Mouse (Mus musculus): ENCODE results near the gene Hs3st3b1. TPM values are rescaled to one million over a fixed set of nuclear protein-coding genes. Genes with fewer than 3 reads are reported as not detected.
A peak's percentile ranks its signal among the peaks of the same experiment; 100 is the strongest.

The Hs3st3b1 gene
- 4.2 and 5.3 TPM in 2 replicates for polyA plus RNA-seq (2014; fragmentation: Nextera tagmentation; extraction: Ambion mirVana)

GRCm38 (mm10) chr11:63922091-63922621, at the start of gene Hs3st3b1:
TSS of gene Hs3st3b1 (minus strand) at chr11:63922290.
- Histone ChIP-seq H3K27me3 (ENCODE audit: control insufficient read depth, insufficient read depth, low read length) (peaks cover 60% of the 10 kb centered on the region), H3K4me1 (ENCODE audit: control insufficient read depth, insufficient read depth, low read length) (peaks cover 19% of the 10 kb centered on the region), H3K4me2 (peak within 1 kb of the TSS; percentile 92), H3K9me3 (replicated peaks; ENCODE audit: control insufficient read depth, low read length) (no peaks in the 10 kb centered on the region), H3K27ac (ENCODE audit: low read depth, low read length) (no peak within 1 kb of the TSS), H3K36me3 (ENCODE audit: control insufficient read depth, insufficient read depth, low read length) (no peaks in the 10 kb centered on the region), H3K9ac (ENCODE audit: low read depth, low read length) (peak within 1 kb of the TSS; percentile 72), H3K4me3 (ENCODE audit: low read depth, low read length) (peak within 1 kb of the TSS; percentile 62)
- ATAC-seq (replicated peaks; ENCODE audit: insufficient number of reproducible peaks, low FRiP score, low TSS enrichment), result peak; percentile 88
- 0% methylated on average over 43 of the region's 43 CpGs for WGBS (ENCODE audit: insufficient replicate concordance)

GRCm38 (mm10) chr11:63971462-63971861, 49.4 kb upstream of the Hs3st3b1 start:
- no peaks in the 10 kb centered on the region for H3K27me3 ChIP-seq (ENCODE audit: control insufficient read depth, insufficient read depth, low read length)
- H3K36me3 ChIP-seq (ENCODE audit: control insufficient read depth, insufficient read depth, low read length), result no peaks in the 10 kb centered on the region; the same call in 1 of the 2 replicates
- H3K27ac ChIP-seq (ENCODE audit: low read depth, low read length), result no peak overlapping the region
- ATAC-seq (replicated peaks; ENCODE audit: insufficient number of reproducible peaks, low FRiP score, low TSS enrichment), result no peak
- H3K4me2 ChIP-seq, result no peak overlapping the region
- 91% methylated on average over 9 of the region's 9 CpGs for WGBS (ENCODE audit: insufficient replicate concordance)
- H3K9ac ChIP-seq (ENCODE audit: low read depth, low read length), result no peak overlapping the region
- no peak overlapping the region for H3K4me3 ChIP-seq (ENCODE audit: low read depth, low read length)
- peaks cover 8% of the 10 kb centered on the region; the same call in 1 of the 2 replicates for H3K4me1 ChIP-seq (ENCODE audit: control insufficient read depth, insufficient read depth, low read length)
- H3K9me3 ChIP-seq (replicated peaks; ENCODE audit: control insufficient read depth, low read length), result no peaks in the 10 kb centered on the region

GRCm38 (mm10) chr11:63970818-63971217, 48.7 kb upstream of the Hs3st3b1 start:
- WGBS (ENCODE audit: insufficient replicate concordance), result 87% methylated on average over 6 of the region's 6 CpGs
- no peaks in the 10 kb centered on the region; the same call in 1 of the 2 replicates for H3K36me3 ChIP-seq (ENCODE audit: control insufficient read depth, insufficient read depth, low read length)
- no peak overlapping the region for H3K9ac ChIP-seq (ENCODE audit: low read depth, low read length)
- no peak for ATAC-seq (replicated peaks; ENCODE audit: insufficient number of reproducible peaks, low FRiP score, low TSS enrichment)
- no peak overlapping the region for H3K4me2 ChIP-seq
- H3K27me3 ChIP-seq (ENCODE audit: control insufficient read depth, insufficient read depth, low read length), result no peaks in the 10 kb centered on the region
- peaks cover 8% of the 10 kb centered on the region; the same call in 1 of the 2 replicates for H3K4me1 ChIP-seq (ENCODE audit: control insufficient read depth, insufficient read depth, low read length)
- no peaks in the 10 kb centered on the region for H3K9me3 ChIP-seq (replicated peaks; ENCODE audit: control insufficient read depth, low read length)
- no peak overlapping the region for H3K4me3 ChIP-seq (ENCODE audit: low read depth, low read length)
- no peak overlapping the region for H3K27ac ChIP-seq (ENCODE audit: low read depth, low read length)

- H3K4me1 ChIP-seq (ENCODE audit: control insufficient read depth, insufficient read depth, low read length), result peaks cover 8% of the 10 kb centered on the region; the same call in 1 of the 2 replicates
- no peaks in the 10 kb centered on the region for H3K9me3 ChIP-seq (replicated peaks; ENCODE audit: control insufficient read depth, low read length)
- no peak overlapping the region for H3K4me2 ChIP-seq
- H3K27me3 ChIP-seq (ENCODE audit: control insufficient read depth, insufficient read depth, low read length), result no peaks in the 10 kb centered on the region
- no peak for ATAC-seq (replicated peaks; ENCODE audit: insufficient number of reproducible peaks, low FRiP score, low TSS enrichment)
- H3K27ac ChIP-seq (ENCODE audit: low read depth, low read length), result no peak overlapping the region
- no peak overlapping the region for H3K9ac ChIP-seq (ENCODE audit: low read depth, low read length)
- no peak overlapping the region for H3K4me3 ChIP-seq (ENCODE audit: low read depth, low read length)
- no peaks in the 10 kb centered on the region for H3K36me3 ChIP-seq (ENCODE audit: control insufficient read depth, insufficient read depth, low read length)
- 47% methylated on average over 11 of the region's 11 CpGs for WGBS (ENCODE audit: insufficient replicate concordance)
Observed at GRCm38 (mm10) chr11:63969205-63969910, 47.3 kb upstream of the Hs3st3b1 start.

- Histone ChIP-seq H3K4me1 (ENCODE audit: control insufficient read depth, insufficient read depth, low read length) (peaks cover 8% of the 10 kb centered on the region; the same call in 1 of the 2 replicates), H3K4me2 (no peak overlapping the region), H3K27ac (ENCODE audit: low read depth, low read length) (no peak overlapping the region), H3K4me3 (ENCODE audit: low read depth, low read length) (no peak overlapping the region), H3K9ac (ENCODE audit: low read depth, low read length) (no peak overlapping the region), H3K9me3 (replicated peaks; ENCODE audit: control insufficient read depth, low read length) (no peaks in the 10 kb centered on the region), H3K36me3 (ENCODE audit: control insufficient read depth, insufficient read depth, low read length) (0 out of 2 replicates have a peak, but pooled peaks cover under 1% of the 10 kb centered on the region), H3K27me3 (ENCODE audit: control insufficient read depth, insufficient read depth, low read length) (no peaks in the 10 kb centered on the region)
- 24% methylated on average over 3 of the region's 3 CpGs for WGBS (ENCODE audit: insufficient replicate concordance)
- no peak for ATAC-seq (replicated peaks; ENCODE audit: insufficient number of reproducible peaks, low FRiP score, low TSS enrichment)
Observed at GRCm38 (mm10) chr11:63968388-63969035, 46.4 kb upstream of the Hs3st3b1 start.

GRCm38 (mm10) chr11:63967641-63968387, 45.7 kb upstream of the Hs3st3b1 start:
- H3K4me2 ChIP-seq, result no peak overlapping the region
- no peak for ATAC-seq (replicated peaks; ENCODE audit: insufficient number of reproducible peaks, low FRiP score, low TSS enrichment)
- WGBS (ENCODE audit: insufficient replicate concordance), result 74% methylated on average over 9 of the region's 9 CpGs

GRCm38 (mm10) chr11:63965437-63965836, 43.3 kb upstream of the Hs3st3b1 start:
- whole genome bisulfite sequencing (ENCODE audit: insufficient replicate concordance), result 42% methylated on average over 5 of the region's 5 CpGs
- H3K27me3 ChIP-seq (ENCODE audit: control insufficient read depth, insufficient read depth, low read length), result no peaks in the 10 kb centered on the region
- no peaks in the 10 kb centered on the region for H3K9me3 ChIP-seq (replicated peaks; ENCODE audit: control insufficient read depth, low read length)
- 0 out of 2 replicates have a peak, but pooled peaks cover 2% of the 10 kb centered on the region for H3K36me3 ChIP-seq (ENCODE audit: control insufficient read depth, insufficient read depth, low read length)
- no peak overlapping the region for H3K4me3 ChIP-seq (ENCODE audit: low read depth, low read length)
- ATAC-seq (replicated peaks; ENCODE audit: insufficient number of reproducible peaks, low FRiP score, low TSS enrichment), result no peak
- H3K4me2 ChIP-seq, result no peak overlapping the region
- H3K9ac ChIP-seq (ENCODE audit: low read depth, low read length), result no peak overlapping the region
- peaks cover 8% of the 10 kb centered on the region; the same call in 1 of the 2 replicates for H3K4me1 ChIP-seq (ENCODE audit: control insufficient read depth, insufficient read depth, low read length)
- no peak overlapping the region for H3K27ac ChIP-seq (ENCODE audit: low read depth, low read length)

More at GRCm38 (mm10) chr11:63967641-63968387, 45.7 kb upstream of the Hs3st3b1 start:
- H3K27me3 ChIP-seq (ENCODE audit: control insufficient read depth, insufficient read depth, low read length), result no peaks in the 10 kb centered on the region
- 0 out of 2 replicates have a peak, but pooled peaks cover 2% of the 10 kb centered on the region for H3K36me3 ChIP-seq (ENCODE audit: control insufficient read depth, insufficient read depth, low read length)
- no peak overlapping the region for H3K4me3 ChIP-seq (ENCODE audit: low read depth, low read length)
- no peak overlapping the region for H3K27ac ChIP-seq (ENCODE audit: low read depth, low read length)
- no peak overlapping the region for H3K9ac ChIP-seq (ENCODE audit: low read depth, low read length)
- no peaks in the 10 kb centered on the region for H3K9me3 ChIP-seq (replicated peaks; ENCODE audit: control insufficient read depth, low read length)
- H3K4me1 ChIP-seq (ENCODE audit: control insufficient read depth, insufficient read depth, low read length), result peaks cover 8% of the 10 kb centered on the region; the same call in 1 of the 2 replicates

- 29% methylated on average over 4 of the region's 4 CpGs for WGBS (ENCODE audit: insufficient replicate concordance)
- no peak for ATAC-seq (replicated peaks; ENCODE audit: insufficient number of reproducible peaks, low FRiP score, low TSS enrichment)
Observed at GRCm38 (mm10) chr11:63957207-63957606, 35.1 kb upstream of the Hs3st3b1 start.

More at GRCm38 (mm10) chr11:63957207-63957606, 35.1 kb upstream of the Hs3st3b1 start:
- peaks cover 3% of the 10 kb centered on the region; the same call in 1 of the 2 replicates for H3K4me1 ChIP-seq (ENCODE audit: control insufficient read depth, insufficient read depth, low read length)
- H3K27me3 ChIP-seq (ENCODE audit: control insufficient read depth, insufficient read depth, low read length), result no peaks in the 10 kb centered on the region
- no peak overlapping the region for H3K4me3 ChIP-seq (ENCODE audit: low read depth, low read length)
- H3K27ac ChIP-seq (ENCODE audit: low read depth, low read length), result no peak overlapping the region
- H3K9me3 ChIP-seq (replicated peaks; ENCODE audit: control insufficient read depth, low read length), result no peaks in the 10 kb centered on the region
- H3K36me3 ChIP-seq (ENCODE audit: control insufficient read depth, insufficient read depth, low read length), result no peaks in the 10 kb centered on the region
- H3K9ac ChIP-seq (ENCODE audit: low read depth, low read length), result no peak overlapping the region
- H3K4me2 ChIP-seq, result no peak overlapping the region
